Mouse (Mus musculus): ENCODE data around the gene Cckbr. TPM values are rescaled to one million over a fixed set of nuclear protein-coding genes. Genes with fewer than 3 reads are reported as not detected.

Gene Cckbr
- polyA plus RNA-seq (2012) = not detected in 2 replicates

GRCm38 (mm10) chr7:105425424-105426043, at the start of gene Cckbr:
Gene Cckbr, plus strand, starts transcription at chr7:105425731.
- H3K4me1 ChIP-seq (ENCODE audit: control insufficient read depth) = no peaks in the 10 kb centered on the region
- no peaks in the 10 kb centered on the region for H3K36me3 ChIP-seq (ENCODE audit: control insufficient read depth)
- no peaks in the 10 kb centered on the region for H3K9me3 ChIP-seq (ENCODE audit: control insufficient read depth, low read length)
- H3K27me3 ChIP-seq (ENCODE audit: control insufficient read depth) = peaks cover 39% of the 10 kb centered on the region
- H3K4me3 ChIP-seq (replicated peaks) = no peak within 1 kb of the TSS
- TF ChIP-seq GATA1 (IDR thresholded peaks at IDR 0.05; ENCODE audit: low read length) = no peak
- TF ChIP-seq TAL1 (IDR thresholded peaks at IDR 0.05; ENCODE audit: low read length) = no peak

- TF ChIP-seq GATA1 (IDR thresholded peaks at IDR 0.05; ENCODE audit: low read length) (no peak), TAL1 (IDR thresholded peaks at IDR 0.05; ENCODE audit: low read length) (no peak)
- H3K4me1 ChIP-seq (ENCODE audit: control insufficient read depth) = no peaks in the 10 kb centered on the region
- peaks cover 80% of the 10 kb centered on the region for H3K36me3 ChIP-seq (ENCODE audit: control insufficient read depth)
- no peaks in the 10 kb centered on the region for H3K9me3 ChIP-seq (ENCODE audit: control insufficient read depth, low read length)
- H3K4me3 ChIP-seq (replicated peaks) = no peak overlapping the region
- no peaks in the 10 kb centered on the region for H3K27me3 ChIP-seq (ENCODE audit: control insufficient read depth)
These were observed 45.2 kb upstream of the Cckbr start for GRCm38 (mm10) chr7:105380329-105380728.

- TF ChIP-seq TAL1 (IDR thresholded peaks at IDR 0.05; ENCODE audit: low read length) (no peak), GATA1 (IDR thresholded peaks at IDR 0.05; ENCODE audit: low read length) (no peak)
- no peak overlapping the region for H3K4me3 ChIP-seq (replicated peaks)
- no peaks in the 10 kb centered on the region for H3K9me3 ChIP-seq (ENCODE audit: control insufficient read depth, low read length)
- H3K4me1 ChIP-seq (ENCODE audit: control insufficient read depth) = no peaks in the 10 kb centered on the region
- H3K27me3 ChIP-seq (ENCODE audit: control insufficient read depth) = no peaks in the 10 kb centered on the region
- H3K36me3 ChIP-seq (ENCODE audit: control insufficient read depth) = peaks cover 77% of the 10 kb centered on the region
These were observed 37.8 kb upstream of the Cckbr start for GRCm38 (mm10) chr7:105387696-105388095.

- H3K4me3 ChIP-seq (replicated peaks) = no peak overlapping the region
- H3K36me3 ChIP-seq (ENCODE audit: control insufficient read depth) = peaks cover 54% of the 10 kb centered on the region
- H3K9me3 ChIP-seq (ENCODE audit: control insufficient read depth, low read length) = no peaks in the 10 kb centered on the region
- TF ChIP-seq TAL1 (IDR thresholded peaks at IDR 0.05; ENCODE audit: low read length) = no peak
- TF ChIP-seq GATA1 (IDR thresholded peaks at IDR 0.05; ENCODE audit: low read length) = no peak
- H3K4me1 ChIP-seq (ENCODE audit: control insufficient read depth) = no peaks in the 10 kb centered on the region
- H3K27me3 ChIP-seq (ENCODE audit: control insufficient read depth) = no peaks in the 10 kb centered on the region
These were observed 35.3 kb upstream of the Cckbr start for GRCm38 (mm10) chr7:105390236-105390635.

GRCm38 (mm10) chr7:105394606-105395005, 30.9 kb upstream of the Cckbr start:
- Histone ChIP-seq H3K4me3 (replicated peaks) (no peak overlapping the region), H3K36me3 (ENCODE audit: control insufficient read depth) (peaks cover 16% of the 10 kb centered on the region), H3K4me1 (ENCODE audit: control insufficient read depth) (peaks cover 15% of the 10 kb centered on the region), H3K9me3 (ENCODE audit: control insufficient read depth, low read length) (no peaks in the 10 kb centered on the region), H3K27me3 (ENCODE audit: control insufficient read depth) (no peaks in the 10 kb centered on the region)
- no peak for TF ChIP-seq GATA1 (IDR thresholded peaks at IDR 0.05; ENCODE audit: low read length)
- no peak for TF ChIP-seq TAL1 (IDR thresholded peaks at IDR 0.05; ENCODE audit: low read length)

GRCm38 (mm10) chr7:105395131-105395820, 30.3 kb upstream of the Cckbr start:
- TF ChIP-seq GATA1 (IDR thresholded peaks at IDR 0.05; ENCODE audit: low read length) (no peak), TAL1 (IDR thresholded peaks at IDR 0.05; ENCODE audit: low read length) (no peak)
- peaks cover 9% of the 10 kb centered on the region for H3K36me3 ChIP-seq (ENCODE audit: control insufficient read depth)
- peaks cover 18% of the 10 kb centered on the region for H3K4me1 ChIP-seq (ENCODE audit: control insufficient read depth)
- H3K4me3 ChIP-seq (replicated peaks) = no peak overlapping the region
- H3K9me3 ChIP-seq (ENCODE audit: control insufficient read depth, low read length) = no peaks in the 10 kb centered on the region
- no peaks in the 10 kb centered on the region for H3K27me3 ChIP-seq (ENCODE audit: control insufficient read depth)

GRCm38 (mm10) chr7:105396126-105396525, 29.4 kb upstream of the Cckbr start:
- Histone ChIP-seq H3K4me3 (replicated peaks) (no peak overlapping the region), H3K4me1 (ENCODE audit: control insufficient read depth) (peaks cover 26% of the 10 kb centered on the region), H3K27me3 (ENCODE audit: control insufficient read depth) (no peaks in the 10 kb centered on the region), H3K9me3 (ENCODE audit: control insufficient read depth, low read length) (no peaks in the 10 kb centered on the region), H3K36me3 (ENCODE audit: control insufficient read depth) (peaks cover 8% of the 10 kb centered on the region)
- no peak for TF ChIP-seq GATA1 (IDR thresholded peaks at IDR 0.05; ENCODE audit: low read length)

- H3K4me3 ChIP-seq (replicated peaks) = peak overlapping the region; percentile 94
- TF ChIP-seq TAL1 (IDR thresholded peaks at IDR 0.05; ENCODE audit: low read length) = no peak
- no peaks in the 10 kb centered on the region for H3K27me3 ChIP-seq (ENCODE audit: control insufficient read depth)
- peaks cover 26% of the 10 kb centered on the region for H3K4me1 ChIP-seq (ENCODE audit: control insufficient read depth)
- H3K9me3 ChIP-seq (ENCODE audit: control insufficient read depth, low read length) = no peaks in the 10 kb centered on the region
- peaks cover 7% of the 10 kb centered on the region for H3K36me3 ChIP-seq (ENCODE audit: control insufficient read depth)
These were observed 26.2 kb upstream of the Cckbr start for GRCm38 (mm10) chr7:105399058-105399934.

Measured in erythroblast, embryonic 14.5 days (primary cell).